Comparison of ENCODE assay signal across 21 mouse cellular contexts in the genomic region with DNA sequence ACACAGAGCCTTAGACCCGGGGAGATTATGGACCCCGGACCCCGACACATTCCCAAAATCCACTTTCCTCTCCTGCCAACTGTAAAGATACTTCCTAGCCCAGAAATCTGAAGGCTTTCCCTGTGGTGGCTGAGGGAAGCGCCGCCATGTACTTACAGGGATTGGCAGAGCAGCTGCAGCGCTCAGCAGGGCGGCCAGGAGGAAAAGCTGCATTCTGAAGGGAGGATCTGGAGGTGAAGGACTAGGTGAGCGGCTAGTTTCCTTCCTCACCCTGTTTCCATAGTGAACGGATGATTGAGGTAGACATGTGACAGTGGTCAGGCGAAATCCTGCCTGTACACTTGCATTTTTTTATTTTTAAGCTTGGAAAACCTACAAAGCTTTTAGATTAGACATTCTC. TPM values are rescaled to one million over a fixed set of nuclear protein-coding genes. Genes with fewer than 3 reads are reported as not detected.
A peak's percentile ranks its signal among the peaks of the same experiment; 100 is the strongest.
DNase-seq lines count a peak whose midpoint lies in the region; ATAC-seq lines count a peak whose summit lies in the region.
"Had no signal": no experiment of that assay in that cellular context is flagged by ENCODE, and none has a peak within 500 bp of the region (broad histone marks: within the 10 kb centered on the region; RNA-seq: fewer than 3 reads in every experiment).

No protein-coding gene starts in this region.

- no peak overlapping the region for H3K9ac ChIP-seq in hindbrain, embryonic 16.5 days (ENCODE audit: low read depth, low read length)
- H3K9ac ChIP-seq in hindbrain, embryonic 11.5 days (ENCODE audit: low read depth, low read length) = no peak overlapping the region
- H3K9ac ChIP-seq: limb, embryonic 15.5 days had no signal

- ATAC-seq in cerebellum, adult (ENCODE audit: insufficient number of reproducible peaks, low FRiP score, low TSS enrichment) = no peak
- ATAC-seq in hindbrain, embryonic 16.5 days = 0 out of 2 replicates have a peak, but pooled peaks have one; percentile 37
- no peak for ATAC-seq in hindbrain, embryonic 11.5 days (ENCODE audit: low FRiP score)
- ATAC-seq: forebrain, embryonic 14.5 days had no signal

- no peak overlapping the region for H3K4me2 ChIP-seq in hindbrain, embryonic 16.5 days (ENCODE audit: low read length)
- H3K4me2 ChIP-seq in hindbrain, embryonic 11.5 days (replicated peaks; ENCODE audit: low read depth, low read length) = no peak overlapping the region
- H3K4me2 ChIP-seq: limb, embryonic 15.5 days had no signal

- no peaks in the 10 kb centered on the region for H3K27me3 ChIP-seq in hindbrain, embryonic 16.5 days (replicated peaks; ENCODE audit: control insufficient read depth, insufficient read depth, low read length)
- no peaks in the 10 kb centered on the region for H3K27me3 ChIP-seq in hindbrain, embryonic 11.5 days (ENCODE audit: control insufficient read depth, insufficient read depth, low read length)
- H3K27me3 ChIP-seq: limb, embryonic 15.5 days had no signal

- 47% methylated on average over 10 of the region's 10 CpGs for WGBS in hindbrain, embryonic 16.5 days
- 34% methylated on average over 10 of the region's 10 CpGs for WGBS in hindbrain, embryonic 11.5 days

- no peaks in the 10 kb centered on the region; the same call in 1 of the 2 replicates for H3K4me1 ChIP-seq in hindbrain, embryonic 16.5 days (ENCODE audit: control insufficient read depth, insufficient read depth, low read depth, low read length)
- 0 out of 2 replicates have a peak, but pooled peaks cover 3% of the 10 kb centered on the region for H3K4me1 ChIP-seq in hindbrain, embryonic 11.5 days (replicated peaks; ENCODE audit: control insufficient read depth, insufficient read depth, low read length)

- no peaks in the 10 kb centered on the region for H3K36me3 ChIP-seq in hindbrain, embryonic 16.5 days (ENCODE audit: control insufficient read depth, insufficient read depth, low read length)
- no peaks in the 10 kb centered on the region for H3K36me3 ChIP-seq in hindbrain, embryonic 11.5 days (ENCODE audit: control insufficient read depth, insufficient read depth, low read length)
- H3K36me3 ChIP-seq: limb, embryonic 15.5 days had no signal

- H3K27ac ChIP-seq in hindbrain, embryonic 16.5 days (ENCODE audit: low read depth, low read length) = no peak overlapping the region
- H3K27ac ChIP-seq in hindbrain, embryonic 11.5 days (ENCODE audit: low read depth, low read length) = no peak overlapping the region
- H3K27ac ChIP-seq: limb, embryonic 15.5 days; macrophage had no signal

- no peaks in the 10 kb centered on the region for H3K9me3 ChIP-seq in hindbrain, embryonic 16.5 days (ENCODE audit: control insufficient read depth, low read length)
- no peaks in the 10 kb centered on the region for H3K9me3 ChIP-seq in hindbrain, embryonic 11.5 days (ENCODE audit: control insufficient read depth, low read length)
- H3K9me3 ChIP-seq: limb, embryonic 15.5 days had no signal

- H3K4me3 ChIP-seq in hindbrain, embryonic 16.5 days (ENCODE audit: low read length) = no peak overlapping the region
- H3K4me3 ChIP-seq in hindbrain, embryonic 11.5 days (ENCODE audit: low read depth, low read length) = no peak overlapping the region
- H3K4me3 ChIP-seq: limb, embryonic 15.5 days had no signal

- DNase-seq in cerebellum, postnatal 10 days = peak; percentile 65 to 74
- DNase-seq in hindbrain, embryonic 11.5 days (ENCODE audit: low spot score) = no peak
- DNase-seq in retina, postnatal 1 day = peak; percentile 29
- DNase-seq in retina, embryonic 14.5 days (ENCODE audit: low spot score) = no peak
- DNase-seq in mesoderm, embryonic 11.5 days (ENCODE audit: low read depth, low spot score) = peak; percentile 13
- DNase-seq in adrenal gland, postnatal 36 days = no peak
- DNase-seq: adrenal gland, postnatal 14 days; gastrocnemius, postnatal 36 days; kidney, adult 11 months; kidney, postnatal 14 days; lung, adult 18-20 months; right cerebral cortex, postnatal 14 days had no signal

RNA-seq across cellular contexts. Expression of gene Gm17660, which starts 1.0 kb away (rescaled TPM):
- 0.44 TPM in 1 of 2 replicates, not detected in the other for polyA plus RNA-seq in hindbrain, embryonic 16.5 days (2015; fragmentation: Nextera tagmentation; extraction: Ambion mirVana)
- not detected in 2 replicates for polyA plus RNA-seq in hindbrain, embryonic 11.5 days (2014; fragmentation: Nextera tagmentation; extraction: Ambion mirVana)
- total RNA-seq in adrenal gland, postnatal 36 days (2021) = not detected
- total RNA-seq: adrenal gland, postnatal 14 days; ES-E14; heart, postnatal 25 days; layer of hippocampus, postnatal 14 days had no signal
- polyA plus RNA-seq: cortical plate, adult 2 months; limb, embryonic 15.5 days; macrophage had no signal

RNA-seq across cellular contexts. Expression of gene Nudt9, which starts 30.3 kb away (rescaled TPM):
- 68.4 and 71.7 TPM in 2 replicates for polyA plus RNA-seq in hindbrain, embryonic 16.5 days (2015; fragmentation: Nextera tagmentation; extraction: Ambion mirVana)
- 65.1 and 68.2 TPM in 2 replicates for polyA plus RNA-seq in hindbrain, embryonic 11.5 days (2014; fragmentation: Nextera tagmentation; extraction: Ambion mirVana)
- 10 to 100 TPM; 58.6 to 67.5 TPM for total RNA-seq in adrenal gland, postnatal 36 days (2021)

RNA-seq across cellular contexts. Expression of gene Sparcl1, which starts 37.2 kb away (rescaled TPM):
- 481 and 585 TPM in 2 replicates for polyA plus RNA-seq in hindbrain, embryonic 16.5 days (2015; fragmentation: Nextera tagmentation; extraction: Ambion mirVana)
- polyA plus RNA-seq in hindbrain, embryonic 11.5 days (2014; fragmentation: Nextera tagmentation; extraction: Ambion mirVana) = 61.5 and 61.9 TPM in 2 replicates
- total RNA-seq in adrenal gland, postnatal 36 days (2021) = 10 to 100 TPM; 24.9 to 34.7 TPM
- polyA plus RNA-seq: macrophage had no signal

RNA-seq across cellular contexts. Expression of gene Hsd17b11, which starts 54.6 kb away (rescaled TPM):
- polyA plus RNA-seq in hindbrain, embryonic 16.5 days (2015; fragmentation: Nextera tagmentation; extraction: Ambion mirVana) = 2.9 and 3.1 TPM in 2 replicates
- polyA plus RNA-seq in hindbrain, embryonic 11.5 days (2014; fragmentation: Nextera tagmentation; extraction: Ambion mirVana) = 1.3 and 1.5 TPM in 2 replicates
- total RNA-seq in adrenal gland, postnatal 36 days (2021) = 10 to 100 TPM; 50.4 to 80.2 TPM

Comparison
In these comparisons a context has a peak if more than half of its experiments do, and no peak if none do; other contexts are left out.
1. DNase-seq: peak in cerebellum, postnatal 10 days (2 of 2), retina, postnatal 1 day (single experiment) and mesoderm, embryonic 11.5 days (single experiment); none in hindbrain, embryonic 11.5 days (single experiment), retina, embryonic 14.5 days (single experiment) and adrenal gland, postnatal 36 days (0 of 2).